Mouse (Mus musculus) CD8-positive naive resting alpha-beta T cell, adult 2 months (primary cell): Measurements from ENCODE around the gene Vmn2r28.
"Not testable (repeated sequence)": the region's sequence is repeated elsewhere in the genome, so short reads cannot be mapped to it uniquely, and the experiment has no call there.

Source experiments
- DNase-seq, 2 experiments: peaks; one replicate each; pipeline ENCODE4 v3.0.0; 2022; ENCODE audit warnings: low read depth in 2 of 2, low spot score in 2 of 2

Gene Vmn2r28

DNA sequence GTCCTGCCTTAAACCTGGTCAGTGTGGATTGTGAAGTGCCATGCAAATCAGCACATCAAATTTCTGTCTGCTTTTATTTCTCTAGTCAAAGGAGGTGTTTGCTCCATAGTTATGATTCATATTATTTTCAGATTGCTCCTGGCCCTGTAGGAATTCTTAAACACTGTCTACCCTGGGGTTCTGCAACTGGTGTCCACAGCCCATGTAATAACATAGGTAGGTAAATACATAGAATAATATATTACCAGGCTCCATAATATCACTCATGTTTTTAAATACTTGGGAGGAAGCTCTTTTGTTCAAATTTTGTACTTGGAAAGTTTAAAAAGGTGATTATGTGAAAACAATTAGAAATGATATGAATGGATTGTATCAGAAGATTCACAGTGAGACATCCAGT, at the start of gene Vmn2r28:
TSS of gene Vmn2r28 (minus strand) at position 101 of the 400 bp plus-strand sequence.
- DNase-seq = not testable (repeated sequence)

DNA sequence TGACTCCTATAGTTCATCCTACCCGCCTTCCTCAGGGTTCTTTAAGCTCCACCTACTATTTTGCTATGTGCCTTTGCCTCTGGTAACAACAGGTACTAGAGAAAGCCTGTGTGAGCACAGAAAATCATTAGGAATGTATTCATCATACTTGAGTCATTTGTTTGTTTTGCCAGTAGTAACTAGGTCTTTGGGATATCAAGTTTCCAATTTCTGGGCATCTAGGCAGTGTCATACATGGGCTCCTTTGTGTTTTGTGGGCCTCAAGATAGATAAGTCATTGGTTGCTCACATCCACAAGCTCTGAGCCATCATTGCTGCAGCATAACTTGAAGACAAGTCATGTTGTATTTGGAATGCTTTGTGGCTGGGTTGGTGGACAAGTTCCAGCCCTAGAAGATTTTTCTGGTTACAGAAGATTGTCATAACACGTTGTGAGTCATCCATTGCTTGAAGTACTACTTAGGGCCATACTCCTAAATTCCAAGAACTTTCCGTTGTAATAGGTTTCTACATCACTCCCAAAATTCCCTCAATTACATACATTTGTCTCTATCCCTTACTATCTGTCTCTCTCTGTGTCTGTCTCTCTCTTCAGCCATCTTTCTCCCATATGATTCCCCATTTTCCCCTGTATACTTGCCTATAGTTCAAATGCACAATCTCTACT, 47.1 kb upstream of the Vmn2r28 start:
- not testable (repeated sequence) for DNase-seq

DNA sequence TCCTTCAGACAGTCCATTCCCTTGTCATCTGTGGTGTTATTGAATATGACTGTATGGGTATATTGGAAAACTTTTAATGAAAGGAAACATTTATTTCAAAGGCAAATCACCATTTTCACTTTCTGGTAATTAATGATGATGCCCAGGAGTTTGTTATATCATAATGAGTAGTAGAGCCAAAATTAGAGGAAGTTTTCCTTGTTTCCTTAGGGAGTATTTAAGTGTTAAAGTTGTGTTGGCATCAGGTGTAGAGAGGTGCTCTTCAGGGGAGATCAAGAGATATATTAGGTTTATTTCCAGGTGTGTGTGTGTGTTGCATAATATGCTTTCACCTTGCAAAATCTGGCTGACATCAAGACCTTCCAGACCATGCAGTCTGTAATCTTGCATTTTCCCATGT, 37.1 kb downstream of the Vmn2r28 start, which contains the start of gene Vmn1r59:
TSS of gene Vmn1r59 (minus strand) at position 101 of the 400 bp plus-strand sequence.
- DNase-seq = no peak

DNA sequence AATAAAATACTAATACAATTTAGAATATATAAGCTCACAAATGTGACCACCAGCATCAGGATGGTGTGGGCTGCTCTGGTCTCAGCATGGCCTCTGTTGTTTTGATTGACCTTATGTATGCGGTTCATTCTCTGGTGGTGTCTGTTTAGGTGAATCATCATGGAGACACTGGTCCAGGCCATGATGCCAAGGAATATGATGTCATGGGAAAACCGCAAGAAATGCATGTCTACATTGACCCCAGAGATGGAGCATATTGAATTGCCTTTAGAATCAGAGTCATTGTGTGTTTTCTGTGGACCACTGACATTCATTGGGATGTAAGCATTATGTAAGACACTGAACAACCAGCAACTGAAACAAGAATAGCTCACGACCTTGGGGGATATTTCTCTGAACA, 39.7 kb downstream of the Vmn2r28 start:
- DNase-seq = not testable (repeated sequence)

DNA sequence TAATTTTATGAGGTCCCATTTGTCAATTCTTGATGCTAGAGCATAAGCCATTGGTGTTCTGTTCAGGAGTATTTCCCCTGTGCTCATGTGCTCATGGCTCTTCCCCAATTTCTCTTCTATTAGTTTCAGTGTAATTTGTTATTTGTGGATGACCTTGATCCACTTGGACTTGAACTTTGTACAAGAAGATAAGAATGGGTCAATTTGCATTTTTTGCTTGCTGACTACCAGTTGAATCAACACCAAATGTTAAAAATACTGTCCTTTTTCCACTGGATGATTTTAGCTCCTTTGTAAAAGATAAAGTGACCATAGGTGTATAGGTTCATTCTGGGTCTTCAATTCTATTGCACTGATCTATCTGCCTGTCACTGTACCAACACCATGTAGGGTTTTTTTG, 45.1 kb downstream of the Vmn2r28 start:
- DNase-seq = no peak
